Mouse (Mus musculus): ENCODE measurements around the gene Anp32a.

Gene Anp32a

GRCm38 (mm10) chr9:62401589-62401988 is 60.5 kb downstream of the Anp32a start:
- no peak for DNase-seq (ENCODE audit: low spot score in 2 of 2)

- no peak for DNase-seq (ENCODE audit: low spot score in 2 of 2)
These were observed 65.4 kb downstream of the Anp32a start for GRCm38 (mm10) chr9:62406423-62407013.

- DNase-seq (ENCODE audit: low spot score in 2 of 2) = no peak
These were observed 66.5 kb downstream of the Anp32a start for GRCm38 (mm10) chr9:62407357-62408146.

GRCm38 (mm10) chr9:62418742-62419141 is 77.6 kb downstream of the Anp32a start:
- DNase-seq (ENCODE audit: low spot score in 2 of 2) = no peak

- no peak for DNase-seq (ENCODE audit: low spot score in 2 of 2)
These were observed 79.3 kb downstream of the Anp32a start for GRCm38 (mm10) chr9:62420261-62420917.

- peak; percentile 34 to 53 for DNase-seq (ENCODE audit: low spot score in 2 of 2)
These were observed 79.9 kb downstream of the Anp32a start for GRCm38 (mm10) chr9:62421027-62421426.

- DNase-seq (ENCODE audit: low spot score in 2 of 2) = no peak
These were observed 80.8 kb downstream of the Anp32a start for GRCm38 (mm10) chr9:62421911-62422310.

GRCm38 (mm10) chr9:62422926-62423325 is 81.8 kb downstream of the Anp32a start:
- DNase-seq (ENCODE audit: low spot score in 2 of 2) = no peak

- no peak for DNase-seq (ENCODE audit: low spot score in 2 of 2)
These were observed 82.8 kb downstream of the Anp32a start for GRCm38 (mm10) chr9:62423871-62424270.

GRCm38 (mm10) chr9:62425265-62425664 is 84.2 kb downstream of the Anp32a start:
- DNase-seq (ENCODE audit: low spot score in 2 of 2) = peak; percentile 20 to 32

GRCm38 (mm10) chr9:62426021-62426420 is 84.9 kb downstream of the Anp32a start:
- no peak for DNase-seq (ENCODE audit: low spot score in 2 of 2)

- no peak for DNase-seq (ENCODE audit: low spot score in 2 of 2)
These were observed 85.4 kb downstream of the Anp32a start for GRCm38 (mm10) chr9:62426531-62426930.

- DNase-seq (ENCODE audit: low spot score in 2 of 2) = no peak
These were observed 85.9 kb downstream of the Anp32a start for GRCm38 (mm10) chr9:62427010-62427409.
